Mouse (Mus musculus) limb, embryonic 14.5 days (tissue): ENCODE results near the gene Megf6. TPM values are rescaled to one million over a fixed set of nuclear protein-coding genes. Genes with fewer than 3 reads are reported as not detected.

ENCODE experiments used
- ATAC-seq: fragments of 200-750 bp; cut with Nextera tagmentation; 2 replicates; pipeline ENCODE4 v1.8.0; 2017; ENCODE audit warnings: low read depth, moderate number of reproducible peaks, moderate TSS enrichment; ENCODE audit not compliant: low FRiP score
- DNase-seq: peaks from one replicate; pipeline ENCODE4 v3.0.0-alpha.2; 2015; ENCODE audit warnings: low spot score
- H3K27ac ChIP-seq: fragments of 300-500 bp; sonication (generic); replicated peaks from 2 replicates; pipeline ENCODE4 v1.5.1; 2014; ENCODE audit warnings: low read depth, mild to moderate bottlenecking, low read length, moderate library complexity, mixed read lengths
- H3K27me3 ChIP-seq: fragments of 300-500 bp; sonication (generic); 2 replicates; pipeline ENCODE4 v1.6.1; 2014; ENCODE audit warnings: low read length, mixed read lengths; ENCODE audit not compliant: control insufficient read depth, insufficient read depth
- H3K36me3 ChIP-seq: fragments of 300-500 bp; sonication (generic); 2 replicates; pipeline ENCODE4 v1.6.1; 2014; ENCODE audit warnings: mild to moderate bottlenecking, low read length, moderate library complexity, mixed read lengths; ENCODE audit not compliant: control insufficient read depth, insufficient read depth
- H3K4me1 ChIP-seq: fragments of 300-500 bp; sonication (generic); 2 replicates; pipeline ENCODE4 v1.6.1; 2014; ENCODE audit warnings: antibody characterized with exemption, low read length, mixed read lengths; ENCODE audit not compliant: control insufficient read depth, insufficient read depth
- H3K4me2 ChIP-seq: fragments of 300-500 bp; sonication (generic); replicated peaks from 2 replicates; pipeline ENCODE4 v1.6.1; 2014; ENCODE audit warnings: low read depth, mild to moderate bottlenecking, low read length, moderate library complexity; ENCODE audit not compliant: severe bottlenecking
- H3K4me3 ChIP-seq: fragments of 300-500 bp; sonication (generic); replicated peaks from 2 replicates; pipeline ENCODE4 v1.5.1; 2014; ENCODE audit warnings: low read length
- H3K9ac ChIP-seq: fragments of 300-500 bp; sonication (generic); 2 replicates; pipeline ENCODE4 v1.6.1; 2014; ENCODE audit warnings: mild to moderate bottlenecking, low read depth, low read length, moderate library complexity; ENCODE audit not compliant: severe bottlenecking
- H3K9me3 ChIP-seq: fragments of 300-500 bp; sonication (generic); 2 replicates; pipeline ENCODE4 v1.6.1; 2016; ENCODE audit warnings: low read length; ENCODE audit not compliant: control insufficient read depth
- POLR2A ChIP-seq: fragments of 200-500 bp; IDR thresholded peaks from 2 replicates; pipeline ENCODE4 v1.8.0; 2012; ENCODE audit warnings: inconsistent platforms, mild to moderate bottlenecking, moderate library complexity, borderline replicate concordance; ENCODE audit not compliant: insufficient read depth, insufficient read length; ENCODE audit errors: extremely low read depth
- WGBS: fragments of 180-500 bp; shearing (Covaris S2); extraction: QIAGEN DNeasy Blood & Tissue Kit; methylation state at CpG from one replicate; pipeline ENCODE4 v1.1.7; 2014; 5-methylcytosine and 5-hydroxymethylcytosine counted together
- polyA plus RNA-seq, 2 experiments: library from polyadenylated mRNA; depleted of rRNA in 1 of 2; stranded (reverse) in 1 of 2; unstranded in 1 of 2; fragments of >200 nt; fragmentation: Nextera tagmentation in 1 of 2; extraction: Ambion mirVana in 1 of 2; gene quantifications; 2 replicates each; pipeline versions ENCODE4 v1.2.1 to v1.2.3; 2012 to 2014

The Megf6 gene
- polyA plus RNA-seq, 2 experiments, result 81.1 to 99.9 TPM

DNA sequence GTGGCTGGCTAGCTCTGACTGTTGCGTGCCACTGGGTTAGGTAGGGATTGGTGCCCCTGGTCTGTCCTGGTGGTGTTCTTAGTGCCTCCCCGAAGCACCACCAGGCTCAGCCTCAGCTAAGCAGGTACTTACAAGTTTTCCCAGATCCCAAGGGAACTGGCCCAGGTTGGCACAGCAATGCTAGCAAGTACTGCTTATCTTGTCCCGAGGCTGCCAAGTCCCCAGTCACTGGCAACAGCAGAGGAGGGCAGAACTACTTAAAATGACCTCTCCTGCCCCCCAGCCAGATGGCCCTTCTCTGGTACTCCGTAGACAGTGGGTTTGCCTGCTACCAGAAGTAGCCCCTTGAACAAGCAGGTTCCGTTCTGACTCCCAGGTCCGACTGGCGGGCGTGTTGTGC is 68.7 kb downstream of the Megf6 start:
- Histone ChIP-seq H3K4me2 (0 out of 2 replicates have a peak overlapping the region, but pooled peaks have one; percentile 13), H3K36me3 (no peaks in the 10 kb centered on the region; the same call in 1 of the 2 replicates), H3K4me1 (peaks cover 30% of the 10 kb centered on the region), H3K27ac (no peak overlapping the region), H3K9me3 (no peaks in the 10 kb centered on the region), H3K27me3 (no peaks in the 10 kb centered on the region), H3K4me3 (peak overlapping the region; percentile 5; the same call in 1 of the 2 replicates), H3K9ac (no peak overlapping the region)
- DNase-seq, result no peak
- 74% methylated on average over 8 of the region's 8 CpGs for WGBS
- ATAC-seq, result no peak
- no peak for TF ChIP-seq POLR2A

DNA sequence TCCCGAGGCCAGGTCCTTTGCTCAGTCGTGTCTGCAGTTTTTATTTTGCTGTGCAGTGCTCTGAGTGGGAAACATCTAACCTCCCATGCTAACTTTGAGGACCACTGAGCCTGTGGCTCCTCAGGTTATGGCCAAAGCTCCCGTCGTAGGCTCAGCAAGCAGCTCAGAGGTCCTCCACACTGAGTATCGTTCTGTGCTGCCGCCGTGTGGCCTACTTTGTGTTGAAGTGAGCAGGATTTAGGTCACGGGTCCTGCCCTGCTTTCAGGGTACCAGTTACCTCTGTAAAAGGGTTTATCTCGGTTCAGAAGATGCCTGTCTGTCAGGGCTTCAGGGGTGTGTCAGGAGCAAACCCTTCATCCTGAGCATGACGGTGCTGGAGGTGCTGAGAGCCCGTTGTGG is 70.1 kb downstream of the Megf6 start:
- WGBS, result 59% methylated on average over 11 of the region's 11 CpGs
- no peak overlapping the region for H3K4me3 ChIP-seq
- no peaks in the 10 kb centered on the region; the same call in 1 of the 2 replicates for H3K36me3 ChIP-seq
- H3K27me3 ChIP-seq, result no peaks in the 10 kb centered on the region
- no peak for TF ChIP-seq POLR2A
- H3K4me1 ChIP-seq, result peaks cover 38% of the 10 kb centered on the region
- H3K4me2 ChIP-seq, result no peak overlapping the region
- H3K9ac ChIP-seq, result no peak overlapping the region
- no peak overlapping the region for H3K27ac ChIP-seq
- no peaks in the 10 kb centered on the region for H3K9me3 ChIP-seq
- no peak for DNase-seq
- ATAC-seq, result no peak

DNA sequence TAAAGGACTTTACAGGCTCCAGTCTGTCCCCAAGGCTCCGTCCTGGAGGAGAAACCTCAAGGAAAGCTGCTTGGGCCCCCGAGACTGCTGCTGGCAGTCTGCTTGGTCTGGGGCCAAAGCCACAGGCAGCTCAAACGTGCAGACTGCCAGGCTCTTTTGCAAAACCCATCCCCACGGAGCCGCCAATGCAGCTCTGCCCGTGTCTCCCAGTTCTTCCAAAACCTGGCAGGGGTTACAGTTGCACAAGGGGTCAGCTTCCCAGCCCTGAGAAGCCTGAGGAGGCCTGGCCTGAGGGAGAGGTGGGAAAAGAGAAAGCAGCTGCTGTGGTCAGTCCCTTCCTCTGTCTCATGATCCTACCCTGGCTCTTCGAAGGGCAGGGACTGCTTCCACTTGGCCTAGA is 74.8 kb downstream of the Megf6 start:
- Histone ChIP-seq H3K4me2 (no peak overlapping the region), H3K36me3 (no peaks in the 10 kb centered on the region; the same call in 1 of the 2 replicates), H3K4me1 (peaks cover 45% of the 10 kb centered on the region), H3K4me3 (no peak overlapping the region), H3K9me3 (no peaks in the 10 kb centered on the region), H3K27ac (no peak overlapping the region; the same call in 1 of the 2 replicates), H3K9ac (no peak overlapping the region), H3K27me3 (no peaks in the 10 kb centered on the region)
- no peak for ATAC-seq
- no peak for DNase-seq
- WGBS, result 60% methylated on average over 7 of the region's 7 CpGs
- TF ChIP-seq POLR2A, result no peak

DNA sequence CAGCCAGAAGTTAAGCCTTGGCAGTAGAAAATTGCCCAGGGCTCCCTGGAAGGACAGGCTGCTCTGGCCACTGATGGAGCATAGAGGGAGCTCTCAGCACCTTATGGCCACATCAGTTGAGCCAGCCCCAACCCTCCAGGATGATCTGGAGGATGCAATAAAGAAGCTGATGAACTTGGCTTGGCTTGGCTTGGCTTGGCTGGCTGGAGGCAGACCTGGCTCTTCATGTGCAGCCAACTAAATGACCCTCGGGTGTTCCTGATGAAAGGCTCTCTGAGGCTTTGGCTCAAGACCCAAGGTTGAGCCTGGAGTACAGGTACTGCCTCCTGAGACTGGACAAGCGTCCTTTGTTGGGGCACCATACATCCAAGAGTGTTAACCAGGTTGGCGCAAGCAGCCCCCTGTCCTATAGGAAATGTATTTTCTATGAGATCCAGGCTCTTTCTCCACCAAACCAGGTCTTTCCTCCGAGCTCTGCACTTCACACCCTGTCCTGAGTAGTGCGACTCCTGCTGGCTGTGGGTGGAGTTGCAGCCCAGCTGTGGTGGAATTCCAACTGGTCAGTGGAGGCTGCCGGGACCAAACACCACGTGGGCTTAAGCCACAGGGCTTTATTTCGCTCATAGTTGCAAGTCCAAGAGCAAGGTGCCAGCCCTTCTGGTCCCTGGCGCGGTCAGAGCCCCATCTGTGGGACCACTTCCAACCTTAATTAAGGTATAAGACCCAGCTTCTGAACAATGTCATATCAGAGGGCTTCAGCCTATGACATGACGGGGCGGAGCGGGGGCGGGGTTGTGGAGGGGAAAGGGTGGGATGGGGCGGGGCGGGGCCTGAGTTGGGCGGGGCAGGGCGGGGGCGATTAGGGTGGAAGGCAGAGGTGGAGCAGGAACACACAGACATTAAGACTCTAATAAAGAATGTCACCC is 75.8 kb downstream of the Megf6 start:
- Histone ChIP-seq H3K9ac (no peak overlapping the region), H3K9me3 (no peaks in the 10 kb centered on the region), H3K4me2 (peak overlapping the region; percentile 25; the same call in 1 of the 2 replicates), H3K4me1 (peaks cover 45% of the 10 kb centered on the region), H3K27ac (no peak overlapping the region), H3K27me3 (no peaks in the 10 kb centered on the region), H3K36me3 (peaks cover 2% of the 10 kb centered on the region; the same call in 1 of the 2 replicates), H3K4me3 (no peak overlapping the region)
- TF ChIP-seq POLR2A, result no peak
- ATAC-seq (0 out of 2 replicates have a peak, but pooled peaks have one; percentile 16), DNase-seq (peak; percentile 50)
- WGBS, result 10% methylated on average over 18 of the region's 19 CpGs

DNA sequence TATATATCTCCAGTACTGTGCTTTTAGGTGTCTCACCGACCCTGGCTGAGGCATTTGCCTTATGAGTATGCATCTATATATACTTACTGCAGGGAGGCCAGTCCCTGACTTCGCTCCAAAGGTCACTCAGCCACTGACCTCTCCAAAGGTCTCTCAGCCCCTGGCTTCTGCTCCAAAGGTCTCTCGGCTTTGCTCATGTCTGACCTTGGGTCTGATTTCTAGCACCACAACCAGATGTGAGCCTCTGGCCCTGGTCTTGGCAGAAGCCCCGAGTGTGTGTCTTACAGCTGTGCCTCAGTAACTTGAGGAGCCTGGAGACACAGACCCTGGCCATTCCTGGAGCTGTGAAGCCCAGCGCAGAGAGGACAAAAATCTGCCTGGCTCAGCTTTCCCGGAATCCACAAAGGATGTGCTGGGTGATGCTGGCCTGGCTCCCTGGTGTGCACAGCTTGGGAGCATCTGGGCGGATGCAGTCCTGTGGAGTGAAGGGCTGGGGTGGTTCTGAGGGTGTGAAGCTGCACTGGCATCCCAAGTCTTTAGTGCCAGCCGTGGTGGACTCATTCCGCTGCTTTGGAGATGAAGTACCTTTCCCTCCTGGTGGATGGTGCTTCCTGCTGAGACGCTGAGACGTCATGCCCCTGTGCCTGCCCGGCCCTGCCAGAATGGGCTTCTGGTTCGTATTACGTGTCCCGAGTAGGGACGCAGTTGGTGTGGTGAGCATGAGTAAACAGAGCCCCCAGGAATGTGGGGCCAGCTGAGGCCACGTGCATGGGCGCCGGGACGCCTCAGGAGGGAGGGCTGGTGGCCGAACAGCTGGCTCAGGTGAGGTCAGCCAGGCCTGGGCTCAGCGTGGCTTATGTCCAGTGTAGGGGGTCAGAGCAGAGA is 76.9 kb downstream of the Megf6 start:
- H3K36me3 ChIP-seq, result peaks cover 7% of the 10 kb centered on the region
- ATAC-seq, result peak; percentile 69
- no peak for DNase-seq
- no peaks in the 10 kb centered on the region for H3K9me3 ChIP-seq
- no peak for TF ChIP-seq POLR2A
- H3K27me3 ChIP-seq, result no peaks in the 10 kb centered on the region
- H3K4me2 ChIP-seq, result 0 out of 2 replicates have a peak overlapping the region, but pooled peaks have one; percentile 8
- H3K4me1 ChIP-seq, result peaks cover 45% of the 10 kb centered on the region
- H3K27ac ChIP-seq, result peak overlapping the region; percentile 75
- H3K9ac ChIP-seq, result 0 out of 2 replicates have a peak overlapping the region, but pooled peaks have one; percentile 25
- 23% methylated on average over 22 of the region's 22 CpGs for WGBS
- no peak overlapping the region for H3K4me3 ChIP-seq
